Mouse (Mus musculus): ENCODE data around the gene Dao. TPM values are rescaled to one million over a fixed set of nuclear protein-coding genes. Genes with fewer than 3 reads are reported as not detected.

The Dao gene
- polyA plus RNA-seq, 1 experiment from 2014 or later: 7.7 TPM

DNA sequence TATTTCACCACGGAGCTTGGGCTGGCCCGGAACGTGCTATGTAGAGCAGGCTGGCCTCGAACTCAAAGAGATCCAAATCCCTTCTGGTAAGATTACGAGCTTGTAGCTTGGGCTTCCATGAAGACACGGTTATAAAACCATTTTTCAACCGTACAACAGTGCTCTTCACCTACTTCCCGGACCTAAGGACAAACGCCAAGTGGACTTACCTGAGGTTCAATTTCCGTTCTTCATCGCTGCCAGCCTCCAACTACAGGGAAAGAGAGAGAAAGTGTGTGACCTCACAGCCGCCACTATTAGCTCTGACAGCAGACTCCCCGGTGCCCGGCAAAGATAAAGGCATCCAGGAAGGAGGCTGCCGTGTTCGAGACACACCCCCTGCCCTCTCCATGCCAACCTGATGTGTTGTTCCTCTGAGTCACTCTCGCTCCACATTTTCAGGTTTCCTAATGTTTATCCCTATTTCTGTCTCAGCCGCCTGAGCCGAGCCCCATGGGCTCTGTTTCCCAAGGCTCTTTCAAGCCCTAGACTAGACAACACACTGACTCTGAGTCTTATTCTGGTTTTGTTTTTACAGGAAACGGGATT is 14.0 kb upstream of the Dao start:
- 87% methylated on average over 20 of the region's 20 CpGs for WGBS
- Histone ChIP-seq H3K4me3 (ENCODE audit: low read length) (no peak overlapping the region), H3K36me3 (ENCODE audit: control insufficient read depth, insufficient read depth, low read length) (peaks cover 13% of the 10 kb centered on the region; the same call in 1 of the 2 replicates), H3K27ac (ENCODE audit: low read depth, low read length) (no peak overlapping the region), H3K4me1 (ENCODE audit: control insufficient read depth, insufficient read depth, low read length) (peaks cover 44% of the 10 kb centered on the region), H3K27me3 (ENCODE audit: control insufficient read depth, insufficient read depth, low read length) (no peaks in the 10 kb centered on the region), H3K9ac (ENCODE audit: low read depth, low read length) (no peak overlapping the region), H3K4me2 (replicated peaks; ENCODE audit: low read depth, low read length) (no peak overlapping the region), H3K9me3 (ENCODE audit: control insufficient read depth, low read length) (no peaks in the 10 kb centered on the region)
- no peak for ATAC-seq (ENCODE audit: low FRiP score, low TSS enrichment)

- no peaks in the 10 kb centered on the region for H3K27me3 ChIP-seq (ENCODE audit: control insufficient read depth, insufficient read depth, low read length)
- 86% methylated on average over 5 of the region's 5 CpGs for WGBS
- H3K4me3 ChIP-seq (ENCODE audit: low read length): no peak overlapping the region
- no peak overlapping the region for H3K27ac ChIP-seq (ENCODE audit: low read depth, low read length)
- H3K4me1 ChIP-seq (ENCODE audit: control insufficient read depth, insufficient read depth, low read length): peaks cover 38% of the 10 kb centered on the region
- ATAC-seq (ENCODE audit: low FRiP score, low TSS enrichment): no peak
- peaks cover 13% of the 10 kb centered on the region; the same call in 1 of the 2 replicates for H3K36me3 ChIP-seq (ENCODE audit: control insufficient read depth, insufficient read depth, low read length)
- H3K9ac ChIP-seq (ENCODE audit: low read depth, low read length): 0 out of 2 replicates have a peak overlapping the region, but pooled peaks have one; percentile 7
- H3K4me2 ChIP-seq (replicated peaks; ENCODE audit: low read depth, low read length): no peak overlapping the region
- H3K9me3 ChIP-seq (ENCODE audit: control insufficient read depth, low read length): no peaks in the 10 kb centered on the region
These were observed 12.9 kb upstream of the Dao start for GRCm38 (mm10) chr5:113990593-113990992.

- Histone ChIP-seq H3K4me1 (ENCODE audit: control insufficient read depth, insufficient read depth, low read length) (peaks cover 33% of the 10 kb centered on the region), H3K9ac (ENCODE audit: low read depth, low read length) (0 out of 2 replicates have a peak overlapping the region, but pooled peaks have one; percentile 7), H3K36me3 (ENCODE audit: control insufficient read depth, insufficient read depth, low read length) (peaks cover 13% of the 10 kb centered on the region; the same call in 1 of the 2 replicates), H3K9me3 (ENCODE audit: control insufficient read depth, low read length) (no peaks in the 10 kb centered on the region), H3K4me3 (ENCODE audit: low read length) (no peak overlapping the region), H3K27me3 (ENCODE audit: control insufficient read depth, insufficient read depth, low read length) (no peaks in the 10 kb centered on the region), H3K4me2 (replicated peaks; ENCODE audit: low read depth, low read length) (no peak overlapping the region), H3K27ac (ENCODE audit: low read depth, low read length) (no peak overlapping the region)
- 63% methylated on average over 7 of the region's 7 CpGs for WGBS
- no peak for ATAC-seq (ENCODE audit: low FRiP score, low TSS enrichment)
These were observed 12.4 kb upstream of the Dao start for GRCm38 (mm10) chr5:113991141-113991540.

- 16% methylated on average over 12 of the region's 12 CpGs for WGBS
These were observed 11.1 kb upstream of the Dao start for GRCm38 (mm10) chr5:113992339-113992831.

GRCm38 (mm10) chr5:113993031-113993486 is 10.4 kb upstream of the Dao start:
- no peak; the same call in 1 of the 2 replicates for ATAC-seq (ENCODE audit: low FRiP score, low TSS enrichment)
- Histone ChIP-seq H3K9ac (ENCODE audit: low read depth, low read length) (peak overlapping the region; percentile 90), H3K4me3 (ENCODE audit: low read length) (peak overlapping the region; percentile 83), H3K4me2 (replicated peaks; ENCODE audit: low read depth, low read length) (peak overlapping the region; percentile 63), H3K4me1 (ENCODE audit: control insufficient read depth, insufficient read depth, low read length) (peaks cover 23% of the 10 kb centered on the region; the same call in 1 of the 2 replicates), H3K36me3 (ENCODE audit: control insufficient read depth, insufficient read depth, low read length) (peaks cover 7% of the 10 kb centered on the region; the same call in 1 of the 2 replicates), H3K27me3 (ENCODE audit: control insufficient read depth, insufficient read depth, low read length) (no peaks in the 10 kb centered on the region), H3K9me3 (ENCODE audit: control insufficient read depth, low read length) (no peaks in the 10 kb centered on the region), H3K27ac (ENCODE audit: low read depth, low read length) (peak overlapping the region; percentile 86)
- under 1% methylated on average over 20 of the region's 22 CpGs for WGBS

More at GRCm38 (mm10) chr5:113992339-113992831, 11.1 kb upstream of the Dao start:
- H3K27ac ChIP-seq (ENCODE audit: low read depth, low read length): peak overlapping the region; percentile 86
- H3K4me1 ChIP-seq (ENCODE audit: control insufficient read depth, insufficient read depth, low read length): peaks cover 23% of the 10 kb centered on the region; the same call in 1 of the 2 replicates
- no peaks in the 10 kb centered on the region for H3K27me3 ChIP-seq (ENCODE audit: control insufficient read depth, insufficient read depth, low read length)
- H3K4me2 ChIP-seq (replicated peaks; ENCODE audit: low read depth, low read length): peak overlapping the region; percentile 63
- H3K9me3 ChIP-seq (ENCODE audit: control insufficient read depth, low read length): no peaks in the 10 kb centered on the region
- ATAC-seq (ENCODE audit: low FRiP score, low TSS enrichment): no peak
- peaks cover 12% of the 10 kb centered on the region; the same call in 1 of the 2 replicates for H3K36me3 ChIP-seq (ENCODE audit: control insufficient read depth, insufficient read depth, low read length)
- H3K4me3 ChIP-seq (ENCODE audit: low read length): peak overlapping the region; percentile 83
- H3K9ac ChIP-seq (ENCODE audit: low read depth, low read length): peak overlapping the region; percentile 90

DNA sequence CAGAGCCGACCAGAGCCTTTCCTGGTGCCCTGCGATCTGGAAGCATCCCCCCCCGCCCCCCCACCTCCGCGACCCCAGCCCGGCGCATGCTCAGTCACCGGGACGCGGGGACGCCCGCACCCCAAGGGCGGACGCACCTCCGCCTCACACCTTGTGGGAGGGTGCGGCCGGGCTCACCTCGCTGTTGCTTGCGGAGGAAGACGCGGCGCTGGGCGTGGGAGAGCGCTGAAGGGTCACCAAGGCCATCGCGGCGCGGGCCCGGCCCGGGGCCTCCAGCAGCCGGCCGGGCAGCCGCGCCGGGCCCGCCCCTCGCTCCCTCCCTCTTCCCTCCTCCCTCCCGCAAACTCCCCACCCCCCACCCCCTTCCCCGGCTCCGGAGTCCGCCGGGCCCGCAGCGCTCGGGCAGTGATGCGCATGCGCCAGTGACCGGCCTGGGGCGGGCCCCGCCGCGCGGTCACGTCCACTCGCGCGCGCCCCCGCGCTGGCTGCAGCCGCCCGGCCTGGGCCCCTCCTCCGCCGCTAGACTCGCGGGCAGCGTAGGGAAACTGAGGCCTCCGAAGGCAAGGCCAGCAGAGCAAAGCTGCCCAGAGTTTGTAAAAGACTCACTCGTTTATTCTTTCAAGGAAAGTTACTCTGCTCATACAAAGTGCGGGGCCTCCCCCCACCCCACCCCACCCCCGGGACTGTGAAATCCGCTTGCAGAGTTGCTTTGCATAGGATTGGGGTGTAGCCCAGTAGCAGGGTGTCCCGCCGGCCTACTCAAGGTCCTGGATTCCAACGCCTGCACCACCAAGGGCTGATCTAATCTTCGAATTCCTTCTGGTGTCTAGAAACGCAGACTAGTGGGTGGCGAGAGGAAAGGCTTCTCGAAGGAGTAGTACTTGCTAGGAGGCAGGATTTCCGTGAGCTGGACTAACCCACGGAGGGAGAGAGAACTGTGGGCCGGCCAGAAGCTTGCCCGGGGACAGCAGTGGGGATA is 9.7 kb upstream of the Dao start, which contains the start of gene Ssh1:
Gene Ssh1 (minus strand): TSS at position 408 of the 979 bp plus-strand sequence.
- Histone ChIP-seq H3K27ac (ENCODE audit: low read depth, low read length) (peak within 1 kb of the TSS; percentile 86), H3K9me3 (ENCODE audit: control insufficient read depth, low read length) (no peaks in the 10 kb centered on the region), H3K9ac (ENCODE audit: low read depth, low read length) (peak within 1 kb of the TSS; percentile 90), H3K27me3 (ENCODE audit: control insufficient read depth, insufficient read depth, low read length) (no peaks in the 10 kb centered on the region), H3K4me3 (ENCODE audit: low read length) (peak within 1 kb of the TSS; percentile 83), H3K36me3 (ENCODE audit: control insufficient read depth, insufficient read depth, low read length) (peaks cover 6% of the 10 kb centered on the region; the same call in 1 of the 2 replicates), H3K4me1 (ENCODE audit: control insufficient read depth, insufficient read depth, low read length) (peaks cover 23% of the 10 kb centered on the region; the same call in 1 of the 2 replicates), H3K4me2 (replicated peaks; ENCODE audit: low read depth, low read length) (peak within 1 kb of the TSS; percentile 63)
- peak; percentile 87 for ATAC-seq (ENCODE audit: low FRiP score, low TSS enrichment)
- WGBS: 1% methylated on average over 56 of the region's 83 CpGs

- Histone ChIP-seq H3K9me3 (ENCODE audit: control insufficient read depth, low read length) (no peaks in the 10 kb centered on the region), H3K27ac (ENCODE audit: low read depth, low read length) (no peak overlapping the region), H3K36me3 (ENCODE audit: control insufficient read depth, insufficient read depth, low read length) (no peaks in the 10 kb centered on the region), H3K4me3 (ENCODE audit: low read length) (no peak overlapping the region), H3K9ac (ENCODE audit: low read depth, low read length) (no peak overlapping the region), H3K27me3 (ENCODE audit: control insufficient read depth, insufficient read depth, low read length) (no peaks in the 10 kb centered on the region), H3K4me1 (ENCODE audit: control insufficient read depth, insufficient read depth, low read length) (peaks cover 14% of the 10 kb centered on the region; the same call in 1 of the 2 replicates), H3K4me2 (replicated peaks; ENCODE audit: low read depth, low read length) (no peak overlapping the region)
- 34% methylated on average over 2 of the region's 2 CpGs for WGBS
- no peak for ATAC-seq (ENCODE audit: low FRiP score, low TSS enrichment)
These were observed 7.0 kb upstream of the Dao start for GRCm38 (mm10) chr5:113996458-113996857.

DNA sequence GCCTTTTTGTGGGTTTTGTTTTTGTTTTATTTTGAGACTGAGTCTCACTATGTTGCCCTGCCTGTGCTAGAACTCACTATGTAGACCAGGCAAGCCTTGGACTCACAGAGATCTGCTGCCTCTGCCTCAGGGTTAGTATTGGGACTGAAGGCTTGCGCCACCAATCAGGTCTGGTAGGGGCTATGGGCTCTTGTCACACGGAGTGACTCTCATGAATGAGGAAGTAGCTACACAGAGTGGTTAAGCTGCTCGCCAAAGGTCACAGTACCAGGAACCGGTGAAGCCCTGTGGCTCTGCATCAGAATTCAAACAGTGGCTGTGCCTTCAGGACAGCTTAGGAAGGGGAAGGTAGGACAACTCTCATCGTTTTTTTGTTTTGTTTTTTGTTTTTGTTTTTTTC is 4.1 kb upstream of the Dao start:
- WGBS: 61% methylated on average over 5 of the region's 5 CpGs
- Histone ChIP-seq H3K4me2 (replicated peaks; ENCODE audit: low read depth, low read length) (no peak overlapping the region), H3K4me3 (ENCODE audit: low read length) (no peak overlapping the region), H3K27ac (ENCODE audit: low read depth, low read length) (no peak overlapping the region), H3K9ac (ENCODE audit: low read depth, low read length) (no peak overlapping the region), H3K4me1 (ENCODE audit: control insufficient read depth, insufficient read depth, low read length) (no peaks in the 10 kb centered on the region), H3K9me3 (ENCODE audit: control insufficient read depth, low read length) (no peaks in the 10 kb centered on the region), H3K27me3 (ENCODE audit: control insufficient read depth, insufficient read depth, low read length) (no peaks in the 10 kb centered on the region), H3K36me3 (ENCODE audit: control insufficient read depth, insufficient read depth, low read length) (no peaks in the 10 kb centered on the region)
- ATAC-seq (ENCODE audit: low FRiP score, low TSS enrichment): no peak

All from kidney, embryonic 14.5 days (tissue).